Mouse (Mus musculus) intestine, postnatal 0 days (tissue): ENCODE data around the gene Apex2. TPM values are rescaled to one million over a fixed set of nuclear protein-coding genes. Genes with fewer than 3 reads are reported as not detected.
"Not testable (repeated sequence)": the region's sequence is repeated elsewhere in the genome, so short reads cannot be mapped to it uniquely, and the experiment has no call there.

ENCODE experiments used
- ATAC-seq: fragments of 200-750 bp; cut with Nextera tagmentation; 2 replicates; pipeline ENCODE4 v1.8.0; 2017; ENCODE audit warnings: mild to moderate bottlenecking, moderate TSS enrichment, moderate library complexity
- H3K27ac ChIP-seq: fragments of 300-500 bp; sonication (generic); 2 replicates; pipeline ENCODE4 v1.5.1; 2014; ENCODE audit warnings: mild to moderate bottlenecking, low read depth, low read length, moderate library complexity
- H3K27me3 ChIP-seq: fragments of 300-500 bp; sonication (generic); replicated peaks from 2 replicates; pipeline ENCODE4 v1.6.1; 2014; ENCODE audit warnings: low read length, mixed read lengths; ENCODE audit not compliant: control insufficient read depth, insufficient read depth
- H3K36me3 ChIP-seq: fragments of 300-500 bp; sonication (generic); 2 replicates; pipeline ENCODE4 v1.6.1; 2014; ENCODE audit warnings: mild to moderate bottlenecking, moderate library complexity; ENCODE audit not compliant: control insufficient read depth, insufficient read depth
- H3K4me1 ChIP-seq: fragments of 300-500 bp; sonication (generic); replicated peaks from 2 replicates; pipeline ENCODE4 v1.6.1; 2014; ENCODE audit warnings: antibody characterized with exemption, low read length, mixed read lengths; ENCODE audit not compliant: control insufficient read depth, insufficient read depth
- H3K4me2 ChIP-seq: fragments of 300-500 bp; sonication (generic); replicated peaks from 2 replicates; pipeline ENCODE4 v1.6.1; 2014; ENCODE audit warnings: low read depth, mild to moderate bottlenecking, moderate library complexity
- H3K4me3 ChIP-seq: fragments of 300-500 bp; sonication (generic); 2 replicates; pipeline ENCODE4 v1.5.1; 2014; ENCODE audit warnings: low read depth, low read length
- H3K9ac ChIP-seq: fragments of 300-500 bp; sonication (generic); 2 replicates; pipeline ENCODE4 v1.6.1; 2014; ENCODE audit warnings: mild to moderate bottlenecking, low read depth, low read length
- H3K9me3 ChIP-seq: fragments of 300-500 bp; sonication (generic); 2 replicates; pipeline ENCODE4 v1.6.1; 2016; ENCODE audit warnings: mixed run types; ENCODE audit not compliant: control insufficient read depth
- CTCF ChIP-seq: sonication (generic); IDR thresholded peaks from 2 replicates; pipeline ENCODE4 v1.5.1; 2016; ENCODE audit warnings: low read depth, mild to moderate bottlenecking, control low read depth, antibody characterized with exemption, moderate library complexity
- WGBS: fragments of 180-500 bp; shearing (Covaris S2); extraction: QIAGEN DNeasy Blood & Tissue Kit; methylation state at CpG from one replicate; pipeline ENCODE4 v1.1.7; 2014; 5-methylcytosine and 5-hydroxymethylcytosine counted together
- polyA plus RNA-seq: library from polyadenylated mRNA; unstranded; fragments of >200 nt; fragmentation: Nextera tagmentation; extraction: Ambion mirVana; gene quantifications from 2 replicates; pipeline ENCODE4 v1.2.1, GENCODE M21; 2015

The Apex2 gene
- polyA plus RNA-seq, 1 experiment from 2014 or later = 5.2 TPM

GRCm38 (mm10) chrX:150511274-150511673 is 78.4 kb downstream of the Apex2 start:
- Histone ChIP-seq H3K36me3 (no peaks in the 10 kb centered on the region), H3K4me3 (no peak overlapping the region), H3K27ac (no peak overlapping the region), H3K4me2 (no peak overlapping the region), H3K9me3 (no peaks in the 10 kb centered on the region), H3K4me1 (no peaks in the 10 kb centered on the region), H3K9ac (no peak overlapping the region), H3K27me3 (no peaks in the 10 kb centered on the region)
- no peak for TF ChIP-seq CTCF
- 79% methylated on average over 6 of the region's 6 CpGs for WGBS
- no peak for ATAC-seq

GRCm38 (mm10) chrX:150510631-150511030 is 79.0 kb downstream of the Apex2 start:
- H3K36me3 ChIP-seq = no peaks in the 10 kb centered on the region
- no peaks in the 10 kb centered on the region for H3K4me1 ChIP-seq
- 45% methylated on average over 4 of the region's 4 CpGs for WGBS
- peak; percentile 72 for TF ChIP-seq CTCF
- no peak for ATAC-seq
- no peak overlapping the region for H3K27ac ChIP-seq
- H3K9ac ChIP-seq = no peak overlapping the region
- H3K9me3 ChIP-seq = no peaks in the 10 kb centered on the region
- H3K4me2 ChIP-seq = no peak overlapping the region
- no peak overlapping the region for H3K4me3 ChIP-seq
- H3K27me3 ChIP-seq = no peaks in the 10 kb centered on the region

- Histone ChIP-seq H3K4me1 (no peaks in the 10 kb centered on the region), H3K4me2 (no peak overlapping the region), H3K4me3 (no peak overlapping the region), H3K9me3 (no peaks in the 10 kb centered on the region), H3K27me3 (no peaks in the 10 kb centered on the region), H3K36me3 (no peaks in the 10 kb centered on the region), H3K9ac (no peak overlapping the region), H3K27ac (no peak overlapping the region)
- TF ChIP-seq CTCF = no peak
- ATAC-seq = no peak
- WGBS = 74% methylated on average over 6 of the region's 6 CpGs
These were observed 81.0 kb downstream of the Apex2 start for GRCm38 (mm10) chrX:150508696-150509095.

GRCm38 (mm10) chrX:150487811-150488210 is 101.9 kb downstream of the Apex2 start:
- H3K4me3 ChIP-seq, H3K9ac ChIP-seq, ATAC-seq, H3K4me2 ChIP-seq, H3K36me3 ChIP-seq, H3K4me1 ChIP-seq, H3K9me3 ChIP-seq, H3K27ac ChIP-seq, H3K27me3 ChIP-seq: not testable (repeated sequence)
- 70% methylated on average over 1 of the region's 10 CpGs for WGBS

GRCm38 (mm10) chrX:150486314-150487030 is 103.2 kb downstream of the Apex2 start:
- not testable (repeated sequence) for H3K27me3 ChIP-seq, H3K4me3 ChIP-seq, H3K27ac ChIP-seq, H3K9me3 ChIP-seq, H3K9ac ChIP-seq, ATAC-seq, H3K4me1 ChIP-seq, H3K4me2 ChIP-seq, H3K36me3 ChIP-seq
- WGBS = 44% methylated on average over 7 of the region's 22 CpGs

- peak; percentile 97 for TF ChIP-seq CTCF
- Histone ChIP-seq H3K4me2 (peak overlapping the region; percentile 32; the same call in 1 of the 2 replicates), H3K27me3 (no peaks in the 10 kb centered on the region), H3K4me3 (peak overlapping the region; percentile 53), H3K36me3 (no peaks in the 10 kb centered on the region), H3K9ac (peak overlapping the region; percentile 68), H3K27ac (peak overlapping the region; percentile 75), H3K9me3 (no peaks in the 10 kb centered on the region), H3K4me1 (no peaks in the 10 kb centered on the region)
- ATAC-seq = peak; percentile 99
- under 1% methylated on average over 34 of the region's 34 CpGs for WGBS
These were observed 111.6 kb downstream of the Apex2 start for GRCm38 (mm10) chrX:150477854-150478780.
